Mouse (Mus musculus) cerebellum, adult 2 months (tissue): Measurements from ENCODE around the gene Ap1b1. TPM values are rescaled to one million over a fixed set of nuclear protein-coding genes. Genes with fewer than 3 reads are reported as not detected.

Experiments
- DNase-seq, 2 experiments: peaks; one replicate each; pipeline ENCODE4 v3.0.0; 2021
- H3K27ac ChIP-seq: fragments of 200-500 bp; 2 replicates; pipeline ENCODE4 v1.5.1; 2012; ENCODE audit warnings: low read length, control low read depth, inconsistent platforms; ENCODE audit not compliant: insufficient read depth
- H3K27me3 ChIP-seq: fragments of 200-500 bp; 2 replicates; pipeline ENCODE4 v1.6.1; 2012; ENCODE audit warnings: inconsistent platforms, mild to moderate bottlenecking, low read length, moderate library complexity; ENCODE audit not compliant: control insufficient read depth, insufficient read depth
- H3K4me1 ChIP-seq: fragments of 200-500 bp; 2 replicates; pipeline ENCODE4 v1.6.1; 2011; ENCODE audit warnings: low read length; ENCODE audit not compliant: control insufficient read depth, insufficient read depth
- H3K4me3 ChIP-seq: fragments of 200-500 bp; replicated peaks from 2 replicates; pipeline ENCODE3; 2011; ENCODE audit warnings: mild to moderate bottlenecking, low read depth, low read length, control low read depth; ENCODE audit not compliant: insufficient read depth
- CTCF ChIP-seq: fragments of 200-500 bp; IDR thresholded peaks from 2 replicates; pipeline ENCODE4 v1.5.1; 2011; ENCODE audit warnings: low read depth, mild to moderate bottlenecking, control low read depth, low read length, moderate library complexity, borderline replicate concordance; ENCODE audit not compliant: insufficient read depth
- POLR2A ChIP-seq: fragments of 200-500 bp; IDR thresholded peaks from 2 replicates; pipeline ENCODE4 v1.6.1; 2011; ENCODE audit warnings: low read length, control low read depth, borderline replicate concordance; ENCODE audit not compliant: insufficient read depth
- WGBS: fragments of 180-500 bp; shearing (Covaris S2); methylation state at CpG from one replicate; pipeline ENCODE4 v1.1.7; 2018; 5-methylcytosine and 5-hydroxymethylcytosine counted together
- polyA plus RNA-seq: library from polyadenylated mRNA; depleted of rRNA; stranded (reverse); fragments of >200 nt; gene quantifications from 2 replicates; pipeline ENCODE4 v1.2.3, GENCODE M21; 2012

Ap1b1 gene
- polyA plus RNA-seq, 1 experiment, result 180 TPM

- no peaks in the 10 kb centered on the region; the same call in 1 of the 2 replicates for H3K27me3 ChIP-seq
- no peak for DNase-seq
- TF ChIP-seq CTCF, result no peak
- TF ChIP-seq POLR2A, result no peak
- H3K27ac ChIP-seq, result no peak overlapping the region
- peaks cover 11% of the 10 kb centered on the region for H3K4me1 ChIP-seq
- H3K4me3 ChIP-seq, result no peak overlapping the region
- whole genome bisulfite sequencing, result 67% methylated on average over 8 of the region's 8 CpGs
These were observed 70.4 kb downstream of the Ap1b1 start for GRCm38 (mm10) chr11:5057064-5057463.

DNA sequence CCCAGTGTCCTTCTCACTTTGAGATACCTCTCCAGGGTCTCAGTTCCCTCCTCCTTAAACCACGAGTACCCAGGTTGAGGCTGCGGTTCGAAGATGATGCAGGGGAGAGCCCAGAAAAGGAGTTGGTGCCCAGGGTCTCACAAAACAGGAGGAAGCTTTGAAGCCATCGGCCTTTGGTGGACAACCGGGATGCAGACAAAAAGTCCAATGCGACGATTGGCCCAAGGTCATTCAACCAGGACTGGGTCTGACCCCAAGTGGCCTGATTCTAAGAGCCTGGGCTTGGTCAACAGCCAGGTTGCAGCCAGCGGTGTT is 70.9 kb downstream of the Ap1b1 start:
- 55% methylated on average over 8 of the region's 8 CpGs for WGBS
- no peak for TF ChIP-seq POLR2A
- no peak for TF ChIP-seq CTCF
- Histone ChIP-seq H3K4me3 (no peak overlapping the region), H3K27ac (no peak overlapping the region), H3K27me3 (no peaks in the 10 kb centered on the region; the same call in 1 of the 2 replicates), H3K4me1 (peaks cover 15% of the 10 kb centered on the region)
- no peak for DNase-seq

DNA sequence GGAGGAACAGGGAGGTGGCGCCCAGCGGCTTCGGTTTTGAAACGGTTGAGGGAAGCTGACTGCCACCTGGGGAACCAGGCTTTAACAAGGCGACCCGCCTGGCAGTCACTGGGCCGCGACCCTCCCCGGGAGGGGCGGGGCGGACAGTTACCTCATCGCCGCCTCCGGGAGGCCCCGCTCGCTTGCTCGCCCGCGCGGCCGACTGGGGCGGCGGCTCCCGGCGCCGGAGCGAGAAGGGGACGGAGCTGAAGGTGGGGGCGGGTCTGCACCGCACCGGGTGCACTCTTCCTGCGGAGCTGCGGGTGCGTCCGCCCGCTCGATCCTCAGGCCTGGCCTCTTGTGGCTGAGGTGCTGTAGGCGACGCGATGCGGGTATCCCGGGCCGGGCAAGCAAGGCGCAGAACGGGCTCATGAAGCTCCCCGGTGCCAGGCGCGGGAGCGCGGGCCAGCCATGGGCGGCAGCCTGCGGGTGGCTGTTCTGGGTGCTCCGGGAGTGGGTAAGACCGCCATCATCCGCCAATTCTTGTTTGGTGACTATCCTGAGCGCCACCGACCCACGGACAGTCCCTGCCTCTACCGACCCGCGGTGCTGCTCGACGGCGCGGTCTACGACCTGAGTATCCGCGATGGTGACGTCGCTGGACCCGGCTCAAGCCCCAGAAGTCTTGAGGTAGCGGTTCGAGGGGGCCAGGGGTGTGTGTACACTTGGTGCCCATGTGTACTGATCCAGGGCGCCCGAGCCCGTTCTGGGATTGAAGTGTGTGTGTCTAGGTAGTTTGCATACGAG is 71.4 kb downstream of the Ap1b1 start, which contains the start of gene Rasl10a:
Rasl10a (plus strand) TSS at position 273 of the 786 bp plus-strand sequence.
- WGBS, result 4% methylated on average over 77 of the region's 77 CpGs
- TF ChIP-seq CTCF (no peak), POLR2A (no peak)
- Histone ChIP-seq H3K27ac (no peak within 1 kb of the TSS), H3K4me1 (peaks cover 20% of the 10 kb centered on the region), H3K27me3 (no peaks in the 10 kb centered on the region; the same call in 1 of the 2 replicates), H3K4me3 (peak within 1 kb of the TSS; percentile 19)
- no peak for DNase-seq

GRCm38 (mm10) chr11:5058783-5059182 is 72.2 kb downstream of the Ap1b1 start:
- WGBS, result 36% methylated on average over 9 of the region's 9 CpGs
- Histone ChIP-seq H3K27ac (no peak overlapping the region), H3K4me1 (peaks cover 25% of the 10 kb centered on the region), H3K27me3 (no peaks in the 10 kb centered on the region; the same call in 1 of the 2 replicates), H3K4me3 (no peak overlapping the region)
- TF ChIP-seq CTCF (no peak), POLR2A (no peak)
- DNase-seq, result no peak

GRCm38 (mm10) chr11:5059230-5059629 is 72.6 kb downstream of the Ap1b1 start:
- WGBS, result 37% methylated on average over 14 of the region's 14 CpGs
- no peak overlapping the region for H3K4me3 ChIP-seq
- DNase-seq, result no peak
- H3K4me1 ChIP-seq, result peaks cover 25% of the 10 kb centered on the region
- no peak overlapping the region for H3K27ac ChIP-seq
- no peaks in the 10 kb centered on the region; the same call in 1 of the 2 replicates for H3K27me3 ChIP-seq
- no peak for TF ChIP-seq POLR2A
- no peak for TF ChIP-seq CTCF

DNA sequence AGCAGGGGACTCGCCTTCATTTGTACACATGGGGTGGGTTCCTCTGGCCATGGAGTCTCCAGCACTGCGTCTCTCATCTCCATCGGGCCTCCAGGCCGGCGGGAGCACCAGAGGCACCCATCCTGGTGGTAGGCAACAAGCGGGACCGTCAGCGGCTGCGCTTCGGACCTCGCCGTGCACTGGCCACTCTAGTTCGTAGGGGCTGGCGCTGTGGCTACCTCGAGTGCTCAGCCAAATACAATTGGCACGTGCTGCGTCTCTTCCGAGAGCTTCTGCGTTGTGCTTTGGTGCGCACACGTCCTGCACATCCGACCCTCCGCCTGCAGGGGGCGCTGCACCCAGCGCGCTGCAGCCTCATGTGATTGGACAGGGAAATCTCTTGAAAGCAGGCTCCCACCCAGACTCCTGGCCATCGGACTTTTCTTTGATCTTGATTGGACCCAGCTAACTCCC is 73.1 kb downstream of the Ap1b1 start:
- Histone ChIP-seq H3K27ac (no peak overlapping the region), H3K4me3 (no peak overlapping the region), H3K4me1 (peaks cover 25% of the 10 kb centered on the region), H3K27me3 (no peaks in the 10 kb centered on the region; the same call in 1 of the 2 replicates)
- no peak for DNase-seq
- TF ChIP-seq POLR2A, result no peak
- TF ChIP-seq CTCF, result peak; percentile 66
- WGBS, result 11% methylated on average over 27 of the region's 27 CpGs

DNA sequence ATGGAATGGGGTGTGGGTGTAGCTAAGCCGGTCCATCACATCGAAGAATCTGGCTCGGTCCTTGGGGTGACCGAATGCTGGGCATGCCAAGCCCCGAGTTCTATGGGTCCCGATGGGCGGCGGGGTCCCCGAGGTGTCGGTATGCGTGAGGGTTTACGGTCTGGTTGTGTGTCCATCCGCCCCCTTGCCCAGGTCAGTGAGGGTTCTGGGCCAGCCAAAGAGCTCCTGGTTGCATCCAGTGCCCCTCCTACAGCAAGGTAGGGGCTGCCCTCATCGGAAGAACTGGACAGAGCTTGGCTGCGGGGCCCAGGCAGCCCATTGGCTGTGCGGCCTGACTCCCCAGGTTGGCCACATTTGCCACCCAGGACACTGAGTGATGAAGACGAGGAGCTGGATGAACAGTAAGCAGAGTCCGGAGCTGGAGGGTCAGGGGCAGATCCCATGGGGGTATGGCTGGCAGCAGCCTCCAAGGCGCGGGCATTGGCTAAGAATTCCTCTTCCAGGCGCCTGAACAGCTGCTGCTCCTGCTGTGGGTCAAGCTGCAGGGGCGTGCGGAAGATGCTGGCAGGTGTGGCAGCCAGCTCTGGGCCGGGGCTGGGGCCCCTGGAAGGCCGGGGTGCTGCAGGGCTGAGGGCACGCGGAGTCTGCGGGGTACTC is 74.3 kb downstream of the Ap1b1 start:
- Histone ChIP-seq H3K27ac (no peak overlapping the region), H3K4me3 (no peak overlapping the region), H3K4me1 (peaks cover 19% of the 10 kb centered on the region), H3K27me3 (no peaks in the 10 kb centered on the region; the same call in 1 of the 2 replicates)
- no peak for TF ChIP-seq POLR2A
- TF ChIP-seq CTCF, result no peak
- WGBS, result 72% methylated on average over 28 of the region's 28 CpGs
- DNase-seq, result no peak
